Mouse (Mus musculus) heart, postnatal 4 days (tissue): ENCODE results near the gene Lbp. TPM values are rescaled to one million over a fixed set of nuclear protein-coding genes. Genes with fewer than 3 reads are reported as not detected.

Experiments used
- DNase-seq: peaks from one replicate; pipeline ENCODE4 v3.0.0; 2021
- total RNA-seq, 2 experiments: library from RNA; stranded (reverse); gene quantifications; 2 replicates each; pipeline ENCODE4 v1.2.3; 2021

The Lbp gene
- total RNA-seq, 2 experiments from 2014 or later, result 6.3 to 6.6 TPM

DNA sequence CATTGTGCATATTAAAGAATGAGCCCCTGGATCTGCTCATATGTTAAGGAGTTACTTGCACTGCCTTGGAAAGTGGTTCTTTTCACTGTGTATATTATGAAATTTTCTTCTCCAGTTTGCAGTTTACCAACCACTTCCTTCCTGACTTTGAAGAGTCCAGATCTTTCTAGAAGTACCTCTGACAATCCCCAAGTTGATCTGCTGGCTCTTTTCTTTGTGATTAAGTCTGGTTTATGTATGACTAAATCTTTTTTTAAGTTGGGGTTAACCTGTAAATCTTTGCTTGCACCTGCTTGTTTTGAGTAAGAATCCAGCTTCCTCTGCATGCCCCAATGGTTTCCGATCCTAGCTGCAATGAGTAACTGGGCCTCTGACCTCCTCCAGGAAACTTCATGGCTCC is 6.8 kb downstream of the Lbp start:
- no peak for DNase-seq

DNA sequence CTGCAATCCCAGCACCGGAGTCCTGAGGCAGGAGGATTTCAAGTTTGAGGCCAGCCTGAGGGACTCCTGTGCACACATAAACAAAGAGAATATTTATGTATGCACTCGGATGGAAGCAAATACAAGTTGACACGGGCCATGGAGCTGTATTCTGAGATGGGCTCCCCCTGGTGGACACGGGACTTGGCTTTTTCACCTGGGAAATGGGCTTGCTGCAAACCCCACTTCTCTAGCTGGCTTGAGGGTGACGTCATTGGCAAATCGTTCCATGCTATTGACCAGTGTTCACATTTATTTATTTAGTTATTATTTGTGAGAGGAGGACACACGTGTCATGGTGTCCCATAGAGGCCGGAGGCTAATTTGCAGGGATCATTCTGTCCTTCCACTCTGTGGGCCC is 10.1 kb downstream of the Lbp start:
- no peak for DNase-seq

DNA sequence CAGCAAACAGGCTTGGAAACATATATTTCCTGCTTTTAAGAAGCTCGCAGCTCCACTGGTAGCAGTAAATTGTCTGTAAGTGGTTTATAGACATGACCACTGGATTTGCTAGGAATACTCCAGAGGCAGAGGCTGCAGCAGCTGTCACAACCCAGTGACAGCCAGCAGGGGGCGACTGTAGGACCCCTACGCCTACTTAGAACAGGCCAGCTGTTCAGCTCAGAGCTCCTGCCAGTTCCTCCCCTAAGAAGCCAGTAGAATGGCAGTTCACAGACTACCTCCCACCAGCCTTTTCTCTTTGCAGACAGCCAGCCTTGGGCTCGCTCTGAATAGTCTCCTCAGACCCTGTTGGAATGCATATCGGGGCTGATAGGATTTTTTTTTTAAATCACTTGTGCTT is 10.7 kb downstream of the Lbp start:
- peak; percentile 78 for DNase-seq

DNA sequence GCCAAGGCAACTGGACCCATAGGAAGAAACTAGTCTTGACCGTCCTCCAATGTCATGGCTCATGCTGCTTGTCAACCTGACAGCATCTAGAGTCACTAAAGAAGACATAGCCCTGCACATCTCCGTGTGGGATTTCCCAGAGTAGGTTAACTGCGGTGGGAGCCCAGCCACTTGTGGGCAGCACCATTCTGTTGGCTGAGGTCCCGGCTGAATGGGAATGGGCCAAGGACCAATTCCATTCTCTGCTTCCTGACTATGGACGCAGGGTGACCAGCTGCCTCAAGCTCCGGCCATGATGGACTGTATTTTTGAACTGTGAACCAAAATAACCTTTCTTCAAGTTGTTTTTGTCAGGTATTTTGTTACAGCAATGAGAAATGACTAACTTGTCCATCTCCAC is 15.3 kb downstream of the Lbp start:
- DNase-seq, result no peak

DNA sequence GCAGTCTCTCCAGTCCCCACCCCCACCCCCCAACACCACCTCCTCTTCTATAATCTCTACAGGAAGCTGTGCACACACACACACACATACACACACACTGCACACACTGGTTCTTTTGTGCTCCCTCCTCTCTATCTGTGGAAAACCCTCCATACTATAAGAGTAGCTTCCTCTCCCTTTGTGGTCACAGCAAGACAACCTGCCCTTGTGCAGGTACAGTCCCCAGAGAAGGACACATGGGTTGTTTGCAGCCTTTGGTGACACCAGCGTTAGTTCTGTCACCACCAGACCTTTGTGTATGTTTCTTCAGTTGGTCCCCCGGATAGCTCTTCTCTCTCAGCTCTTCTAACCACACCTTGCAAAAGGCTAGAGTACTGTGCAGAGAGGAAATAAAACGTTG is 16.6 kb downstream of the Lbp start:
- DNase-seq, result no peak

DNA sequence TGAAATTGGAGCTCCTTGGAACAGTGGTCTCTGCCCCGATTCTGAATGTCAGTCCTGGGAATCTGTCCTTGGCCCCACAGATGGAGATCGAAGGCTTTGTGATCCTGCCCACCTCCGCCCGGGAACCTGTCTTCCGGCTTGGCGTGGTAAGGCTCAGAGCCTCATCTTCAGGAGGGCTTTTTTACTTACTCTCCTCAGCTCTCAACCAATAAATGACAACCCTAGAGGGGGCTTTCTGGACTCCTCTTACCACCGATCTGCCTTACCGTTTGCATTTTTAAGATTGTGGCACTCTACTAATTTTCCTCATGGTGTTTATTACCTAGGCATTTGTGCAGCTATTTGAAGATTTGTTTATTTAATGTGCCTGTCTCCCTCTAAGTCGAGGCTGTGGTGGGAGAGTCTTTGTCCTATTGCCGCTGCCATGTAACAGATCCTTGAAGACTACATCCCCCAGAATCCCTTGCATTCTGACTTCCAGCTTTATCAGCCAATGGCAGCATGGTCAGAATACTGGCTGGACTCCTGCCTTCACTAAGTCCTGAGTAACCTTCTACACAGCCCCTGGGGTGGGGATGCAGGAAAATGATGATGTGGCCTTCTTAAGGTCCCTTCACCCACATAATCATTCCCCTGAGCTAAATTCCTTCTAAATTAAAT is 18.4 kb downstream of the Lbp start:
- peak; percentile 33 for DNase-seq

DNA sequence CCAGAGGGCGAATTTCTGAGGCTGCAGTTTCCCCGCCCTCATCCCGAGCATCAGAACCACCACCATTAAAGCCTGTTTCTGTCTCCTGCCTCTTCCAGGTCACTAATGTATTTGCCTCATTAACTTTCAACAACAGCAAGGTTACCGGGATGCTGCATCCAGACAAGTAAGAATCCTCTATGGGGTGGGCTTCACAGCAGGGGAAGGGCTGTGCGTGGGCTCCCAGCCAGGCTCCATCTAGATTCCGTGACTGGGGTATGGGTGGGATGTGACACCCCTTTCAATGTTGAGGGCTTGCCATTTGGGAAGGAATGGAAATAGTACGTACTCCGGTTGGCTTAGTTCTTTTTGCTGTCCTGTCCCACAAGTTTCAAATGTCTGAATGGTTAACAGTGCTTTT is 19.3 kb downstream of the Lbp start:
- DNase-seq, result no peak

DNA sequence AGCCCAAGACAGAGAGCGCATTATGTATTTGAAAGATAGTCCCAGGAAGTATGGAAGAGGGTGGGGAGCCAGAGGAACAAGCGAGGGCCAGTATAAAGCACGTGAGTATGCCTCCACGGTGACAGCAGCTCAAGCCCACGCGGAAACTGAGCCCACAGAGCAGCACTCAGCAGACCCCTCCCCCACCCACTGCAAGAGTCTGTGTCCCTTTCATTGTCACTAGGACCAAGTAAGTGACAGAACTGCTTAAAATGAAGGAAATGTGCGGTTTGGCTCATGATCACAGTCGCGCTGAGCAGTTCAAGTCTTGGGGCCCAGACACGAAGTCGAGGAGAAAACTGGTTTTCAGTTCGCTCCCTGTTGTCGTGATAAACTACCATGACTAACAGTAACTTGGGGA is 28.1 kb downstream of the Lbp start:
- DNase-seq, result no peak

DNA sequence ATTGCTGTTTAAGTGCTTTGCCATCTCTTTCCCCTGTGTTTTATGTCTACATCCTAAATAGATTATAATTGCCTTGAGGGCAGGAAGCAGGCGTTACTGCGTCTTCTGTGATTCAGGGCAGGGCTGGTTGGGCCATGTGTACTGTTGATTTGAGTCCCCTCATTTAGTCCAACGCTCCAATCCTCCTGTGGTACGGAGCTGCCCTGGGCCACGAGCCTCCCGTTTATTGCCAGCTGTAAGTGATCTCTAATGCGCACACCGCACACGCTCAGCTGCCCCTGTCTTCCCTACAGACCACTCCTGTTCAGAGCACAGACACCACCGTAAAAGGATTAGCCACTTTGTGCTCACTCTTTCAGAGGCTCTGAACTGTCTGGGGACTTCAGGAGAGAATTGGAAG is 31.4 kb downstream of the Lbp start:
- DNase-seq, result no peak

DNA sequence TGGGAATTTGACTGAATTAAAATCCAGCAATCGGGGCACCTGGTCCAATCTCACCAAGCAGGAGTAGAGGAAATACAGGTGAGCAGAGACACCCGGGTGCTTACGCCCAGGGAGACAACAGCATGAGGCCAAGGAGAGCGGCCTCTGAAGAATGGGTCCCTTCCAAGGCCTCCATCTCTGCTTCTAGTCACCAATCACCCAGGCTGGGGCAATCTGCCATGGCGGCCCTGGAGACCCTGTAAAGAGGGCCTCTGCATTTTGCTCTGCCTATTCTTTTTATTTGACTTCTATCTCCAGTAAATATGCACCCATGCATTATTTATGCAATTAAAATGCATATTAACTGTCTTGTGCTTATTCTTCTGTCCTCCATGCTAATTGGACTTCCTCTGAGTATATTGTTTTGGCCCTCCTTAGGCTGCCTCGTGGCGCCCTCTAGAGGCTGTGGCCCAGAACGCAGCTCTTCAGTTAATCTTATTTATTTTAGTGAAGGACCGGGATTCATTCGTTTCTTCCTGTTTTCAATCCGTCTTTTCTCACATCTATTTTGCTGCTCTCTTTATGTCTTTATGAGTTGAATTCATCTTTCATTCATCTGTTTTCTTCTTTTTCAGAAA is 33.8 kb downstream of the Lbp start:
- DNase-seq, result peak; percentile 76

DNA sequence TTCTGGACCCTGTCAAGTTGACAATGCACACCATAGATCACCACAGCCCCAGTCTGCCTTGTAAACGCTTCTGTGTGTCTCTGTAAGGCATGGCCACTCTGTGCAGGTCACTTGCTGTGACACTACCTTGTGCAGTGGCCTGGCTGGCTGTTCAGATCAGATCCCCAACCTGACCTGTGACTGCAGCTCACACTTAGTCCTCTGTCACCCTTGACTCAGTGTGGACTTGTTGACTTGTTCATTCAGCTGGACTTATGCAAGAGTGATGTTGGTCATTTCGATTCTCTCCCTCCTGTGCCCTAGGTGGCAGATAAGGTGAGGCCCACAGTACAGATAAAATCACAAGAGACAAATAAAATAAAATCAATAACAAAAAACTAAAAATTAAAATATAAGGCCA is 35.0 kb downstream of the Lbp start:
- no peak for DNase-seq

DNA sequence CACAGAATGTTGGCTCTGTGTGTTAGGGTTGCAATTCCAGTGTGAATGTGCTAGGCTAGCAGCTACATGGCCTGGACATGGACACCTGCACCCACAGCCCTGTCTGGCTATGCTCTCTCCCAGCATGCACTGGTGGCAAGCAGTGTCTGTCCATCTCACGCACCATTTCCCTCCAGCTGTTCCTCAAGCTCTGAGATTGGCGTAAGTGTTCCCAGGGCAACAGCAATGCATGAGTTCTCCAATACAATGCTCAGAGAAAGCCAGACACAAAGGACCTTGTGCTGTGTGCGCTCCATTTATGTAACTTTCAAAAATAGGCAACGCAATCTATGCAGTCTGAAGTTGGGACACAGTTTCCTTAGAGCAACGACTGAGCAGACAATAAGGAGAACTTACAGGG is 37.2 kb downstream of the Lbp start:
- no peak for DNase-seq

DNA sequence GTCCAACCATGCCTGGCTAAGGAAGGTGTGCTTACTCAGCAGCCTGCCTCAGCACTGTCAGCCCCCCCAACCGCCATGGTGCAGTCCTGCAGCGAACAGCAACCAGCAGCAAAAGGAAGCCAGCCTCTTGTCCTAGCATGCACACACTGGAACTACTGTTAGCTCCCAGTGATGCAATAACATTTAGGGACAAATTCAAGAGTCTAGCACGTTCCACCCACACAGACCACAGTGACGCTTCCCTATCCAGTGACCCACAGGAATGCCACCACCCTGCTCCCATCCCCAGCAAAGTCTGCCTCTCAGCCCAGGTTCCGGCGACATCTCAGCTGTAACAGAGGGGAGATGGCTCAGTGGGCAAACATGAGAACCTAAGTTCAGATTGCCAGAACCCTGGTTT is 40.2 kb downstream of the Lbp start:
- no peak for DNase-seq

DNA sequence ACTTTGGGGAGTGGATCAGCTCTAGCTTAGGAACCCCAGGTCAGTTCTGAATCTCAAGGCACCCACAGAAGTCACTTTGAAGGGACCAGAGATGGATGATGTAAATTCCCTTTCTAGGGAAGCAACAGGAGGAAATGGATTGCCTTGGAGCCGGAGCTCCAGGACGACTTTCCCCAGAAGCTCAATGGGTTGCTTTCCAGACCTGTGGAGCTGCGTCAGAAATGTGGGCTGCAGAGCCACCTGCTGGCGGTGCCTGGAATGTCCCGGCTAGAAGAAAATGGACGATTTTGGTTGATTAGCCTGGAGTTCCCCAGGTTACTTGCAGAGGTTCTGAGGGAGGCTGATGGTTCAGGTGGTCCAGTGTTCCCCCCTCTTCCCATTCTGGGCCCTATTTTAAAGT is 41.6 kb downstream of the Lbp start:
- DNase-seq, result peak; percentile 78

DNA sequence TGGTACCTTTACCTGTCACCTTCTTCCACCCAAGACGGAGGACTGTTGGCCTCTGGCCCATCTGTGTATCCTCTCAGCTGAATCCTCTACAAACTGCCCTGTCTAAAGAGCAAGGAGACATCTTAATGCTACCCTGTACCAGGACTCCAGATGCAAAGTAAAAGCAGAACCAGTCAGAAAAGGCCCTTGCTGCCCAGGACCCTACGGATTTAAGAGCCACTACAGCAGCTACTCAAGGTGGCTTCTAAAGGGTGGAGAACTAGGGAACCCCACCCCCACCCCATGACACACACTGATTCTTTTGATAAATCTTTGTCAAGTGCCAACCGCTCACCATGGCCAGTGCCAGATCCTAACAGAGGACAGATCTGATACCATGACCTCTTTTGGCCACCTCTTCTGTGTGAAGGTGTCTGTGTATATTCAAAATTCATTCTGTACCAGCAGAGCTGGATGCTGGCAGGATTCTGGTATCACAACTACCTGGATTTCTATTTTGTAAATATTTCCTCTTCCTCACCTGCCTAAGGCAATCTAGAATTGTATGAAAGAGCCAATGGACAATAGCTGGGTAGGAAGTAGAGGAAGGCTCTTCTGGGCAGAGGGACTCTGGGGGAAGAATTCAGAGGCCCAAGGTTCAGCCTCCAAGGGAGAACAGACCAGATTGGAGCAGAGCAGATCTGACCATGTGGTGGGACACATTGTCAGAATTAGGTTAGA is 46.7 kb downstream of the Lbp start:
- no peak for DNase-seq

DNA sequence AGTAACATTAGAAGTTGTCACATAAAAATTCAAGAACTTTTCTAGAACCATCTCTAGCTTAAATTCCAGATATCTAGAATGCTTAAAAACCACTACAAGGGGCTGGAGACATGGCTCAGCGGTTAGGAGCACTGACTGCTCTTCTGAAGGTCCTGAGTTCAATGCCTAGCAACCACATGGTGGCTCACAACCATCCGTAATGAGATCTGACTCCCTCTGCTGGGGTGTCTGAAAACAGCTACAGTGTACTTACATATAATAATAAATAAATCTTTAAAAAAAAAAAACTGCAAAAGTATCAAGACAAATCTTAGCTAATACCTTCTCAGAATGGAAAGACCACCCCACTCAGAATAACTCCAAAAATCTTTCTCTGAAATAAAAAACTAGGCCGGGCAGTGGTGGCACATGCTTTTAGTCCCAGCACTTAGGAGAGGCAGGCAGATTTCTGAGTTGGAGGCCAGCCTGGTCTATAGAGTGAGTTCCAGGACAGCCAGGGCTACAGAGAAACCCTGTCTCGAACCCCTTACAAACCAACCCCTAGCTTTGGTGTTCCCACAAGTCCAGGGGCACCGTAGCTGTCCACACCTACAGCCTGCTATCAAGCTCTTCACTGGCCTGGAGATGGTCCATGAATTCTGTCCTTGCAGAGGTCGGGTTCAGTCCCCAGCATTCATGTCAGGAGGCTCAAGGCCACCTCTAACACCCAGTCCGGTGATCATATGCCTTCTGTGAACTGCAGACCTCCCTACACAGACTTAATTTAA is 48.2 kb downstream of the Lbp start:
- no peak for DNase-seq

DNA sequence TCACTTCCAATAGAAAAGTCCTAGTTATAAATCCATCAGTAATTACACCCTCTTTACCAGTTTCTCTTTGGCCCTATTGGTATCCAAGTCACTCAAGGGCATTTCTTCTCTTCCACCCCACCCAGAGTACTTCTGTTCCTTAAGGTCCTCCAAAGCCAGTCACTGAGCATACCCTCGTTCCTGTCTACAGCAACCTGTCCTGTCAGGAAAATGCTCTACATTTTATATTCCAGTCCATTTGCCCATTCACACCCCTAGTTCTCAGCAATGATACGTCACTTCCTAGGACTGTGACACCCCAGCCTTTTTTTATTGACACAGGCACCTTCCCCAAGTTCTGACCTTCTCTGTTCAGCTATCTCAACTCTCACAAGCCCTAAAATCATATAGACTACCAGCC is 48.9 kb downstream of the Lbp start:
- no peak for DNase-seq

DNA sequence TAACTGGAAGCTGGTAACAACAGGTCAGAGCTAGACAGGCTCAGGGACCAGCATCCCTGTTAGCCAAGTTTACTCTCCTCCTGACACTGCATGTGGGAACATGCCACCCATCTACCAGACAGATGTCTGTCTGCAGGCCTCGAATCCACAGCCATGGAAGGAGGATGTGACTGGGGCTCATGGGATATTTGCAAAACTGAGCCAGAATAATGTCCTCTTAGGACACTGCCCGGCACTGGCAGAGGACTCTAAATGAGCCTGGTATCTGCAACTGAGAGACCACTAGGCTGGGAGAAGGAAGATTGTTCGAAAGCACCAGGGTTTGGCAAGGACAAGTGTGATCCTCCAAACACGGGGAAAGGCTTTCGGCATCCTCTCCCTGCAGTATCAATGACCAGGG is 49.8 kb downstream of the Lbp start:
- DNase-seq, result no peak

DNA sequence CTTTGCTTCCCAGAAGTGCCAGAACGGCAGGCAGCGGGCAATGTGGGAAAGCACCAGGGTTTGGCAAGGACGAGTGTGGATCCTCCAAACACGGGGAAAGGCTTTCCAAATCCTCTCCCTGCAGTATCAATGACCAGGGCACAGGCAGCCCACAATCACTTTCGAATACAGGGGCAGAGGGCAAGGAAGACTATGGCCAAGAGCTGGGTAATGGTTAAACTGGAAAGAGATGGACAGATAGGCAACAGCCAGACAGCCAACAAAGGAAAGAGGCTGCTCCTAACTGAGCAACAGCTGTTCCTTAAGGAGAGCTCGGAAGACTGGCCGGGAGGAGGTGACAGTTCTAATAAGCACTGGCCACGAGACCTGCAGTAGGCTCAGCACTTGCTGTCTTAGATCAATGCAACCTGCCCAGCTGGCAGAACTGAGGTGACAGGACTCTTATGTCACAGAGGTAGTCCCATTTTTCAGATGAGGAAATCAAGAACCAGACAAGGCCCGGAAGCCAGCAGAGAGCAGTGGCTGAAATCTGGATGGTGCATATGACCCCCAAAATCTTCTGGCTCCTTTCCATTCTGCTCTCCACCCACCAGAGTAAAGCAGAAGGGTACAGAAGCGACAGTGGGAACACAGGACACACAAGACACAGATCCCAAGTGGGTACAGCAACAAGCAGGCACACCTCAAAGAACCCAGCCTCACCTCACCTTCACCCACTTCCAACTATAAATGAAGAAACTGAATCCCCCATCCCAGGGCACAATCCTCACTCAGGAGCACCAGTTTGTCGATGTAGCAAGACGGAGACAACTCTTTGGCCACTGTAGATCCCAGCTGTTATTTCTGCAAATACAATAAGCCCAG is 53.7 kb downstream of the Lbp start:
- no peak for DNase-seq

DNA sequence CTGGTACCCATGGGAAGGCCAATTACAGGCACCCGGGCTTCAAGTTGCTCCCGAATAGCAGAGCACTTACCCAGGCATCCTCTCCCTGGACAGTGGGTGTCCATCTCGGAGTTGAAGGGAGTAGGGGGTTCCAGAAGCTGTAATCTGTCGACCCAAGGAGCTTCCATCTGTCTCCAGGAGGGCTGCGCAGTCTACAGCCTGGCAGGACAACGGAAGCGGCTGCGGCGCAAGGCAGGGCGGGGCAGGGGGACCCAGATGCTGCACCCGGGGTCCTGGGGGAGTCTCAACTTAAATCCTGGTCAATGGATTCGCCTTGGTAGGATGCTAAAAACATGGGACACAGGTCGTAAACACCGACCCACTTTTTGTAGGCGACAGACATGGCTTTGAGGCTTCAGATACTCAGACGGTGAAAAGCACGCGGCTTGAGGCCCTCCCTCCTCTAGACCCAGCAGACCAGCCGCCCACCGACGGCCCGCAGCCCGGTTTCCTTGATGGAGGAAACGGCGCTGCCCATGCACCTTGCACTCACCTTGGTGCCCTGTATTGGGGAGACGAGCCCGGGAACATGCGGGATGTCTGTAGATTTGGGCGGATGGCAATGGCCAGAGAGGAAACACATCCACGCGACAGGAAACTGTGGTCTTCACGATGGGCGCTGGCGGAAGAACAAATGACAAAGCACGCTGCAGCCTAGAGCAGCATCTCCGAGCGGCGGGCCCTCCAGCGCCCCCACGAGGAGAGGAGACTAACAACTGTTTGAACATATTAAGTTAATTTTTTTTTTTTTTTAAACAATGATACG is 54.8 kb downstream of the Lbp start:
- DNase-seq, result peak; percentile 90

DNA sequence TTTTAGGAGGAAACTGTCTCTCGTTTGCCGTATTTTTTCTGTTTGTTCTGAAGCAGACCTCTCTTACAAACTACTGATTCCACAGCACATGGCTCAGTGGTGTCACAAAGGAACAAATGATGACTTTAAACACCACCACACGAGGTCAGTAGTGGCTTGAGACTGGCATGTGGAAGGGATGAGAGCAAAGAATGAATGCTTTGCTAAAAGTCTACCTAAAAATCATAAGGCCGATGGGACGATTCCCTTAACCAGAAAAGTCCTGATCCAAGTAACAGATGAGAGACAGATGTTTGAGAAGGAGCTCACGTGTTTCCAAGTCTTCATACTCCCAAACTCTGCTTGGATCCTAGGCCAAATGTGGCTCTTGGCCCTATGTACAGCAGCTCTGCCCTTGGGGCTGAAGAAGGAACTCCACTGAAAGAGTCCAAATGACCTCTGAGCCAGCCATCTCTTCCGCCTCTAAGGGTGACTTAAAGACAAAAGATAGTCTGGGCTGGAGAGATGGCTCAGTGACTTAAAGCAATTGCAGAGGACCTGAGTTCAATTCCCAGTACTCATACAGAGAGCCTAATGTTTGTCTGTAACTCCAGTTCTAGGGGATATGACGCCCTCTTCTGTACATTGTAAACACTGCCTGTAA is 55.5 kb downstream of the Lbp start:
- no peak for DNase-seq
